Mouse (Mus musculus) left cerebral cortex, adult 8-10 months (tissue): ENCODE results near the gene Csrnp1. TPM values are rescaled to one million over a fixed set of nuclear protein-coding genes. Genes with fewer than 3 reads are reported as not detected.

ENCODE experiments used
- DNase-seq, 2 experiments: peaks; one replicate each; pipeline ENCODE4 v3.0.0; 2022; ENCODE audit warnings: low spot score in 2 of 2
- total RNA-seq, 4 experiments: library from RNA; stranded (reverse); gene quantifications; 2 replicates each; pipeline ENCODE4 v1.2.4; 2022

The Csrnp1 gene
- total RNA-seq, 4 experiments from 2014 or later = 13.4 to 25.5 (median 14.7) TPM

DNA sequence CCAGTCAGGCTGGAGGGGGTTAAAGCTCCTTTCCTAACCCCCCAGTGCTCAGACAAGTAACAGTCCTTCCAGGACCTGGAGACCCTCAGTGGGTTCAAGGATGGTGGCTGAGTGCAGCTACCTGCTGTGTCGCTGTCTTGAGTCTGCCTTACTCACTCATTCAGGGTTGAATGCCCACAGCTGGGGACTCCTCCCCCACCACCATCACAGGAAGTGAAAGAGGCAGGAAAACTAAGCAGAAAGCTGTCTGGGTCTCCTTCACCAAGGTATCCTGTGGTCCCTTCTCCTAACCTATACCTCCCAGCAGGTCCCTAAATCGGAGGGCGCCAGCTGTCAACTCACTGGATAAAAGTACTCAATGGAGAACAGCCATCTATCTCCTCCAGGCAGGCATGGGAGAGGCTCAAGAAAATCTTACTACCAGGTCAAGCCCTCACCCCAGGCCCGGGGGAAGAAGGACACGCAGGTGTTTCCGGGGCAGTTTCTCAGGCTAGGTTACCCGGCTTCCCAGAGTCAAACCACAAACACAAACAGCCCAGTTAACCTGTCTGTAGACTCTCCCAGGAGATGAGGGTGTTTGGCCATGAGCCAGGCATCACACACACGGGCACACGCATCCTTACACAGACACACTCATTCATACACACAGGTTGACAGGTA, 6.2 kb downstream of the Csrnp1 start:
- no peak for DNase-seq

DNA sequence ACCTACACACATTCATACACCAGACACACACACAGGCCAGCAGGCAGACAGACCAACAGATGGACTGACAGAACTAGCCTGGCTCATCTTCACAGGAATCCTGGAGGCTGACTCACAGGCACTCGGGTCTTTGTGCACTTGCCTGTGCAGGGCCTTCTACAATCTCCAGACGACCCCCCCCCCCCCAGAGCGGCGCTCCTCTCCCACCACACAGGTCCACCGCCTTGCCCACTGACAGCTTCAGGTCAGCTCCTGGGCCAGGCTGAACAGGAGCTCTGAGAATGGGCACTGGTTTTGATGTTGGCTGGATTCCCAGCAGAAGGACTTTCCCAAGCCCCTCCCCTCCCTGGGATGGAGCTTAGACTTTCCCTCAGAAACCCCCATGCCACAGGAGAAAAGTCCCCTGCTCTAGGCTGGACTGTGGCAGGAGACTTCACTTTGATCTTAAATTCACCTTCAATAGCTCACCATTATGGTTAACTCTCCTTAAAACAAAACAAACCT, 6.8 kb downstream of the Csrnp1 start:
- DNase-seq = no peak

DNA sequence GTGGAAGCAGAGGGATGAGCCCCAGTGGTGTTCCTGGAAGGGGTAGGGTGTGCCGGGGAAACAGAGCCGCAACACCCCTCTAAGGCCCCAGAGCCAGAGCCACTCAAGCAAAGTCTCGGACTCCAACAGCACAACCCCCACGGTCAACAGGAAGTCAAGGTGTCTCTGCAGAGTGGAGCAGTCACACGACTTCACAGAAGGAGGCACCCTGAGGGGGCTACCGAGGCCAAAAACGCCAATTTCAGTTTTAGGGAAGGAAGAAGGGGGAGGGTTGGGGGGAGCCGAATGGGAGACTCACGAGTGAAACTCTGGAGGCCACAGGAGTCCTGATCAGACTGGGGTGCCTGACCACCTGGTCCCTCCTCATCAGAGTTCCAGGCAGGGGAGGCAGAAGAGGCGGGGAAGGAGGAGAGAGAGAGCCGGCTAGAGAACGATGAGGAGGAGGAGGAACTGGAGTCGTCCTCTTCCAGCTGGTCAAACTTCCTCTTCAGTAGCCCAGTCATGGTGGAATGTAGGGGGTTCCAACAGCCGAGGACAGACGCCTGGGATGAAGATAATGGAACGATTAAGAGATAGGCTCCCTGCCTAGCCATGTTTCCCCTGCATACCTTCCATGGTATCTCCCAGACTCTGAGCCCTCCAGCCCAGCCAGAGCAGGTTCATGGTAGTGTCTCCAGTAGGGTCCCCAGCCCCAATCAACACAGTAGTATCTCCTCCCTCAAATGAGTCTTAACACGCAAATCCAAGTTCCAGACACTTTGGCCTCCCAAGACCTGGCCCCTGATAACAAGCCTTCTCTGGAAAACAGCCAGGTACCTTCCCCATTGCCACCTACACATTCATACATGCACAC, 7.5 kb downstream of the Csrnp1 start:
- DNase-seq = no peak

DNA sequence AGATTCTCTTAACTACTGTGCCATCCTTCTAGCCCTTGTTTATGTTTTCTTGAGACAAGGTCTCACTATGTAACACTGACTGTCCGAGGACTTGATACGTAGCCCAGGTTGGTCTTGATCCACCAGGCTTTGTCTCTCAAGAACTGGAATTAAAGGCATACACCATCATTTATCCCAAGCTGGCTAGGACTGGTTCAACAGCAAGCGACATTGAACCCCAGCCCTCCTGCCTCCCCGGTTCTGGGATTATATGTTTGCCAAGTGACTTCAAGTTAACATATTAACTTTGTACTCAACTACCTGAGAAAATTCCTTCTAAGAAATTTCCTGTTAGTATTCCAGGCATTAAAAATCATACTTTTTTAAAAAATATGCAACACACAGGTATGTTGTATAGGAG, 9.2 kb downstream of the Csrnp1 start:
- DNase-seq = no peak

DNA sequence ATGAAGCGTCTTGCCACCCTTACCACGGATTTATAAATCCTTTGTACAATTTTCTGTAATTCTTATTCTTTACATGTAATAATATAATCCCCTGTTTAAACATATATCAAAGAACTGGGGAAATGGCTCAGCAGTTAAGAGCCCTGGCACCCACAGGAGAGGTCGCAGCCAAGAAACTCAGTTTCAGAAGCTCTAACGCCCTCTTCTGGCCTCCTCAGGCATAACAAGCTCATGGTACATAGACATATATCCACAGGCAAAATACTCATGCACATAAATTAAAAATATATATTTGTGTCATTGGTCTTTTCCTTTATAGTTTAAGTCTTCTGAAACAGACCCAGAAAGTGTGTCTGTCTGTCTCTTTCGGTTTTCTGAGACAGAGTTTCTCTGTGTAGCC, 9.8 kb downstream of the Csrnp1 start:
- no peak for DNase-seq

DNA sequence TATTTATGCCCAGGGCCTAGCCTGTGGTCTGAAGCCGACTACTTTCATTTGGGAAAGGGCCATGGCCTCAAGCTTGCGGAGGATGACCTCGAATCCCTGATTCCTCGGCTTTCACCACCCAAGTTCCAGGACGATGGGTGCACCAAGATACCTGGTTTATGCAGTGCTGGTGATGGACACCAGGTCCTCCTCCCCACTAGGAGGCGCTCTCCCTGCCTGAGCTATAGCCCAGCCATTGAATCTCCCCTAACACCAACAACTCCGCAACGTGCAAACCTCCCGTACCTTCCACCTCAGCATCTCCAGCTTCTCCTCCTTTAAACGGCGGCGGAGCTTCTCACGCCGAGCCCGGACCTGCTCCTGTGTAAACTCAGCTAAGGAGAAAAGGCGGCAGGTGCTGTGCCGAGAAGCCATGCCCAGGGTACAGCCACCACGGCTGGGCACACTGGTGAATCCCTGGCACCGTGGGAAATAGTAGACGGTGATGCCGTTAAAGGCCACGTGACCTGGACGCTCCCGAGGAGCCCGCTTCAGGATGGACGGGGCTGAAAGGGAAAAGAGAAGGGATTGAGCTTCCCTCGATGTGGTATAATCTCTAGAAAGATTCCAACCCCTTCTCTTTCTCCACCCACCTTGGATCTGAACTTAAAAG, 10.5 kb downstream of the Csrnp1 start:
- DNase-seq = no peak

DNA sequence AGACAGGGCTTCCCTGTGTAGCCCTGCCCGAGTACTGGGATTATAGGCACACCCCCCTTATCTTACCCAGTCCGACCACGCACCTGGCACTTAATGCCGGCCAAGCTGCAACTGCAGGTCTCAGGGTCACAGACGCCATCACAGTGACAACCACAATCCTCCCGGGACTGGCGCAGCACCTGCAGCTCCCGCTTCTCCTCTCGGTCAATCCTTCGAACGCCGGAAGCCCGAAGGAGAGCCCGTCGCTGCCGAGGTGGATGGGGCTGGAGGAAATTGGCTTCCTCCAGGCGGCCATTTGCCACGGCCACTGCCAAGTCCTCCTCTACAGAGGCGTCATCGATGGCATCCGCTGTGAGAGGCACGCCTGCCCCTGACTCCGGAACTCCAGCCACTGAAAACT, 11.2 kb downstream of the Csrnp1 start:
- DNase-seq = no peak

DNA sequence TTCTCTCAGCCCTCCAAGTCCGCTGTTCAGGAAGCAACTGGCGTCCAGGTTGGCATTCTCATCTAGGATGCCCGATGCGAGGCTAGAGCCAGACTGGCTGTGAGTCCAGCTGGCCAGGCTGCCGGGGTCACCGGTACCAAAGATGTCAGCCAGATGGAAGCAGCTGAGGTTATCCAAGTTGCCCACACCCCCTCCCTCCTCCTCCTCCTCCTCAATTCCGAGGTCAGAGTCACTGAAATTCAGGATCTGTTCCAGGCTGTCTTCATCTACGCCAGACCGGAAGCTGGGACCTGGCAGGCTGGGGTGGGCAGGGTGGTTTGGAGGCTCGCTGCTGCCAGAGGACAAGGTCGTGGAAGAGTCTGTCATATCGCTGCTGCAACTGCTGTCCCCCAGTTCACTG, 11.9 kb downstream of the Csrnp1 start:
- DNase-seq = no peak

DNA sequence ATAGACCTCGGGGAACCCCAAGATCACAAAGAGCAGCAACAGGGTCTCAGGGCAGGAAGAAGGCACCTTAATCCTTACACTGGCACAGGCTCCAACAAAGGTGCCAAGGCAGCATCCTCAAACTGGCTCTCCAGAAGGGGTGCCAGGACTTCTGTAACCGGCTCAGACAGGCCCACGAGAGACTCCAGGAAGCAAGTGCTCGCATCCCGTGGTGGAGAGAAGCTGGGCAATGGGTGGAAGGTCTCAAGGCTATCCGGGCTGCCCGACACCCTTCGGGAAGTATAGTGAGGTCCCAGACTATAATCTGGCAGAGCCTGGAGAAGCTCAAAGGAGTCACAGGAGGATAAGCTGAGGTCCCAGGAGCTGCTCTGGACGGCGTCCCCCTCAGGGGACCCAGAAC, 12.3 kb downstream of the Csrnp1 start:
- DNase-seq = no peak

DNA sequence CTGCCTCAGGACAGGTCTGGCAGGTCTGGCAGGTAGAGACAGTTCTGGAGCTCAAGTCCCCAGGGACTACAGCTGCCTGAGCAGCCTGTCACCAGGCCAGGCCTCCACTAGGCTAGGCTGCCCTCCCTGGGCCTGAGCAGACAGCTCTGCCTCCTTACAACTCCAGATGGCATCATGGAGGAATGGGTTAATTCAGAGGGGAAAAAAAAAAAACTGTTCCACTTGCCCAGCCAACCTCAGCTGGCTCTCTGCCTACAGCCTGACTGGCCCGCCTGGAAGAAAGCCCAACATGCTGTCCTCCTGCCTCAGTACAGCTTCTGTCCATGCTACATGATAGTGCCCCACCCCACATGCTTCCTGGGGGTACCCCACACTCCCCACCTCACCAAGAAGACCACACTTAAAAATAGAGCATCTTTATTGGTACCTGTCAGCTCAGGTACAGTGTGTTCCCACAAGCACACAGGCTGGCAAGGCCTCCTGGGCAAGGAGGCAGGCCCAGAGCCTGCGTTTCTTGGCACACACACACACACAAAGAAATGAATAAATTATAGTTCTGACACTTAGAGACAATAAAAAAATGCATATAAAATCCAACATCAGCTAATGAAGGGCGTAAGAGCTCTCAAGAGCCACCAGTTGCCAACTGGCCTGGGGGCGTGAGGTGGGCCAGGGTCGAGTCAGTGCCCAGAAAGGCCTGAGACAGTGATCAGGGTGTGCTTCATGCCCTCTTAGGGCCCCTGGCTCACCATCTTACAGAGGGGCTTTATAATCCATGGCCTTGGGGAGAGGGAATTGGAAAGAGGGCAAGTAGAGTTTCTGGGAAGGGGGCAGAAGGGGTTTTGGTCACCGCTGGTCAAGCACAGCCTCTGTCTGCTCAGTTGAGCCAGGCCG, 13.4 kb downstream of the Csrnp1 start:
- no peak for DNase-seq

DNA sequence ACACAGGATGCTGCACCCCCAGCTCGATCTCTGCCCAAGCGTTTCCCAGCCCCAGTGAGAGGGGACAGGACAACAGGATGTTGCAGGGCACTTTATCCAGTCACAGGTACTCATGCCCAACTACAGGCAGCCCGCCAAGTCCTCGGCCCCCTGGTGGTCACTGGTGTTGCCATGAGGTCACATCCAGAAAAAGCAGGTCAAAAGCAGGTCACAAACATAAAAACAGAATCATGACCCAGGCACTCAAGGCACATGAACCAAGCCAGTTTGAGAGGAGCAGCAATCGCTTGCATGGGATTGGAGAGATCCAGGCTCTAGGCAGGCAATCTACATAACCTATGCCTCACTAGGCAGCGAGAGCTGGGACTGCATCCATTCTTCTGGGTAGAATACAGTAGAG, 14.2 kb downstream of the Csrnp1 start:
- no peak for DNase-seq

DNA sequence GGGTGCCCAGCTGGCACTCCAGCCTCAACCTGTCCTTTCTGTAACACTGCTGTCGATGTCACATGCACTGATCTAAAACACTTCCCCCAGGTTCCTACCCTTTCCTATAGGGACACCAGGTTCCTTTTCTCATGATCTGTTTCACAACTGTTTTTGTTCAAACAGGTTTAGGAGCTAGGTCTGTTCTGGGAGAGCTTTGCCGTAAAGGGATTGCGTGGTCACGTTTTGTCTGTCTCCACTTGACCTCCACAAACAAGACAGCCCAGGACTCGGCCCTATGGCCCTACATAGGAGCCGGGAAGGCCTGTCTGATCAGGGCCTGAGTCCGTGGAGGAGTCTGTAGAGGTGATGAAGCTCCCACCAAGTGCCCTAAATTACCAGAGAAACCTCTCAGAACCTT, 14.6 kb downstream of the Csrnp1 start:
- no peak for DNase-seq

DNA sequence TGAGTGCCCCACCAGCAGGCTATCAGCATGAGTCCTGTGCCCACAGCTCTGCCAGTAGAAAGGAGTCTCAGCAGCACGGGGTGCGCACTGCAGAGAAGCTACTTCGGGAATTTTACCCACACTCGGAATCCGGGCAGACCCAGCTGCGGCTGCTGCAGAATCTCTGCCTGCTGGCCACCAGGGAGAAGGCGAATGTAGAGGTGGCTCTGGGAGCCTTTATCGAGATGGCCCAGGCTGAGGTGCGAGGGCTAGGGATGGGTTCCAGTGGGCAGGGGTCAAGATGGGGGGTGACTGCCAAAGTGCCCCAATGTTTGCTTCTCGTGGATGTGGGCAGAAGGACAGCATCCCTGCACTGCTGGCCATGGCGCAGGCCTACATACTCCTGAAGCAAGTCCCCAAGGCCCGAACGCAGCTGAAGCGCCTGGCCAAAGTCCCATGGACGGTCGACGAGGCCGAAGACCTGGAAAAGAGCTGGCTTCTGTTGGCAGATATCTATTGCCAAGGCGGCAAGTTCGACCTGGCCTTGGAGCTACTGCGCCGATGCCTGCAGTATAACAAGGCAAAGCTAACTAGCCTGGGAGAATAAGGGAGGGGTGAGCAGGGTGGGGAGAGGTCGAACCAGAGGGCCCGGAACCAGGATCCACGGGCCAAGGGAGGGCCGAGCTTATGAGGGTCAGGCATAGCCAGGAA, 18.1 kb downstream of the Csrnp1 start:
- DNase-seq = no peak

DNA sequence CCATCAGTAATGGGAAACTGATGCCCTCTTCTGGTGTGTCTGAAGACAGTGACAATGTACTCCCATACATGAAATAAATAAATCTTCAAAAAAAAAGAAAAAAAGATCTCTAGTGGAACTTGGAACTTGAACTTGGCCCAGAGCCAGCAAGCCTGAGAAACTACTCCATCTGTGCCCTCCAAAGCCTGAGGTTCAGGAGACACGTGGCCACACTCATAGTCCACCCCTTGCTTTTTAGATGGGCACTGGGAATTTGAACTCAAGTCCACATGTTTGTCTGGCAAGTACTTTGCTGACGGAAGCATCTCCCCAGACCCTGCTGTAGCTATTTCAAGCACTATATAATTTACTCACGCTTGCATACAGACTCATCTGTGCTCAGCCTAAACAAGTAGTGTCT, 19.3 kb downstream of the Csrnp1 start:
- no peak for DNase-seq

DNA sequence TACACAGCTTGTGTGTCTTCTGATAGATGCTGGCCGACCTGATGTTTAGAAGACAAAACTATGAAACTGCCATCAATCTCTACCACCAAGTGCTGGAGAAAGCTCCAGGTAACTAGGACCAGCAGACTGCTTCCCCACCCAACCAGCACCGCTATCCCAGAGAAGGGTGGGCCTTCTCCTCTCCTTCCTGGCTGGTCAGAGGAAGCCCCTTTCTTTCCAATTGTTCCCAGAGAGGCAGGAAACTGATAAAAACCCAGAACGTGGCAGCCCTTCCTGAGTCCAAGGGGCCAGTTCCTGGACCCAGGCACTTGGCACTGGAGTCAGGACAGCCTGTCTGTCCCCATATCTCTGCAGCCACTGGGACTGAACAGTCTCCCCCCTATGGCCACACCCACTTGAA, 20.3 kb downstream of the Csrnp1 start:
- no peak for DNase-seq

DNA sequence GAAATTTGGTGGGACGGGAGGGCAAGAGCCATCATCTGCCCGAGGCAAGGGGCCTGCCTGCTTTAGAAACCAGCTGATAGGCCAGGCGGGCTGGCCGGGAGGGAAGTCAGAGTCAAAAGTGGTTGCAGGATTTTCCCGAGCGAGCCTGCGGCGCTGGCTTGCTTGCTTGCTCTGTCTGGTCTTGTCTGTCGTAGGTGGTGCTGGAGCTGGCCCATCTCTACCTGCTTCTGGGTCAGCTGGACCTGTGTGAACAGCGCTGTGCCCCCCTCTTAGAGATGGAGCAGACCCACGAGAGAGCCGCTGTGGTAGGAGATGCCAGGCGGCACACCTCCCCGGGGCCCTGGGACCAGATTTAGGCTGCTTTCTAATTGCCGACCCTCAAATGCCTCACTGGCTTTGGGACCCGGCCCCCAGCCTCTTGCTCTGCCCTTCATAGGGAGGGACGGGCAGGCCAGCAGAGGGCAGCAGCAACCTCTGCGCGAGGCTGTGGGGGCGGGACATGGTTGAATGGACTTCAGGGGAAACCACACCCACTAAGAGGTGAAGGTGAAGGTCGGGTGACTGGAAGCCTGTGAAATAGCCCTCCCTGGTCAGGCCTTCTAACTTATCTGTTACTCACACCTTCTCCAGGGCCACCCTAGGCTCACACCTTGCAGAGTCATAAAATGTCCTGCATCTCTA, 21.3 kb downstream of the Csrnp1 start:
- no peak for DNase-seq

DNA sequence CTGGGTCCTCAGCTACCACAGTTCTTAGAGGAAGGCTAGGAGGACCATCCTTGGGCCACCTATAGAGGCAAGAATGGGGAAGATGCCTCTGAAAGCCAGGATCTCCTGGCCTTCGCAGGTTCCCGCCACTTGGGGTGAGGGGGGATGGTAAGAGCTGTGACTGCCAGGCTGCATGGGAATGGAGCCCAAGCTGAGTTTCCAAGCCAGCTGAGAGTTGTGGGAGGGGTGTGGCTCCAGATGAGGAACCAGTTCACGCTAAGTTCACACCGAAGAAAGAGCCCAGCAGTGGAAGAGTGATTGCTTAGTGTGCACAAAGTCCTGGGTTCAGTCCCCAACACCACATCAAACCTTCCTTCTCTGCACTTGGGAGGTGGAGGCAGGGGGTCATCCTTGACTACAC, 22.2 kb downstream of the Csrnp1 start:
- DNase-seq = no peak

DNA sequence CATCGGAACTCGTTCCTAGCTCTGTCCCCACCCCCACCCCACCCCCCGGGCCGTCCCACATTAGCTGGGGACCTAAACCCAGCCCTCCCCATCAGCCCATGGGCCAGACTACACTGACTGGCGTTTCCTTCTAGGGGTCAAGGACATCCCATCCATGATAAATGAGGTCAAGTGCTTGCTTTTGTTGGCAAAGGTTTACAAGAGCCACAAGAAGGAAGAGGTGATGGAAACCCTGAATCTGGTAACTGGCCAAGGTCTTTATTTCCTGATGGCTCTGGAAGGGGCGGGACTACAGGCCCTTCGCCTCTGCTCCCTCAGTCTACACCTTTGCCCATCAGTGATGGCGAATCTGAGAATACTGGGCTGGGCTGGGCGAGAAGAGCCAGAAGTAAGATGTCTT, 25.6 kb downstream of the Csrnp1 start:
- DNase-seq = no peak

DNA sequence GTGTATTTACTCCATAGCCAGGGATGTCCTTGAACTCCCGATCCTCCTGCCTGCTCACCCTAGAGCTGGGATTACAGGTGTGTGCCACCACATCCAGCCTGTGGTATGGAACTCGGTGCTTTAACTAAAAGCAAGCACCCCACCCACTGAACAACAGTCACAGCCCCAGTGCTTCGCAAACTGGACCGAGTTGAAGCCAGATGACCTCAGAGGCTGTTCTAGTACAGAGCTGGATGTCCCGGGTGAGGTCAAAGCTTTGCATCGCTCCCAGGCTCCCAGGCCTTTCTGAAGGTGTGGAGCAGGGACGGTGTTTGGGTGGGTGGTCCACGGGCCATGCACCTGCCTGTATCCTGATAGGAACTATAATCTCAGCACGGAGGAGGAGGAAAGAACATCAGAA, 33.1 kb downstream of the Csrnp1 start:
- DNase-seq = no peak

DNA sequence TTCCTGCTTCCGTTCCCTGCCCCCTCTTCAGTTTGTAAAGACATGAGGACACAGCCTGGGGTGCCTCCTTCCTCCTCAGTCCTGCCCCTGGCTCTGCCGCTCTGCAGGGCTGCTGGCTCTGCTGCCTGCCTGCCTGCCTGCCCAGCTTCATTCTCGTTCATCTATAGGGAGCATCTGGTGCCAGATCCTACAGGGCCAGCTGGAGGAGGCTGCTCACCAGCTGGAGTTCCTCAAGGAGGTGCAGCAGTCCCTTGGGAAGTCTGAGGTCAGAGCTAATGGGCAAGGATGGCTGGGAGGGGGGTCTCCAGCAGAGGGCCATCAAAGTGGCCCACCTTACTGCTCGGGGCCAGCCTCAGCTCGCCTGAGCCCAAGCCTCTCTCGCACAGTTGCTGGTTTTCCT, 34.0 kb downstream of the Csrnp1 start:
- DNase-seq = no peak
